Mouse (Mus musculus) ES-Bruce4 (cell line): ENCODE results near the gene Plcb4. TPM values are rescaled to one million over a fixed set of nuclear protein-coding genes. Genes with fewer than 3 reads are reported as not detected.
A peak's percentile ranks its signal among the peaks of the same experiment; 100 is the strongest.

Experiments
- H3K27ac ChIP-seq: 2 replicates; pipeline ENCODE4 v1.5.1; 2012; ENCODE audit warnings: low read length, inconsistent platforms; ENCODE audit not compliant: insufficient read depth
- H3K27me3 ChIP-seq: 2 replicates; pipeline ENCODE4 v1.6.1; 2012; ENCODE audit warnings: mild to moderate bottlenecking, low read length, inconsistent platforms; ENCODE audit not compliant: control insufficient read depth, poor library complexity, insufficient read depth, severe bottlenecking
- H3K36me3 ChIP-seq: 2 replicates; pipeline ENCODE4 v1.6.1; 2012; ENCODE audit warnings: inconsistent platforms, mild to moderate bottlenecking, low read length, moderate library complexity; ENCODE audit not compliant: control insufficient read depth, poor library complexity, insufficient read depth, severe bottlenecking
- H3K4me1 ChIP-seq: one replicate; pipeline ENCODE4 v1.8.1; 2011; ENCODE audit warnings: low read length; ENCODE audit not compliant: control insufficient read depth, insufficient read depth
- H3K4me3 ChIP-seq: 2 replicates; pipeline ENCODE4 v1.5.1; 2011; ENCODE audit warnings: low read depth, mild to moderate bottlenecking, low read length
- H3K9ac ChIP-seq: 2 replicates; pipeline ENCODE4 v1.6.1; 2012; ENCODE audit warnings: low read depth, mild to moderate bottlenecking, inconsistent platforms; ENCODE audit not compliant: poor library complexity, severe bottlenecking
- H3K9me3 ChIP-seq: replicated peaks from 2 replicates; pipeline ENCODE4 v1.6.1; 2012; ENCODE audit warnings: mild to moderate bottlenecking, low read length, inconsistent platforms; ENCODE audit not compliant: control insufficient read depth, poor library complexity, insufficient read depth, severe bottlenecking
- CTCF ChIP-seq: IDR thresholded peaks from one replicate; pipeline ENCODE4 v1.8.1; 2011; ENCODE audit warnings: low read depth, low read length
- EP300 ChIP-seq: IDR thresholded peaks from 2 replicates; pipeline ENCODE4 v1.6.1; 2011; ENCODE audit warnings: low read depth, low read length; ENCODE audit not compliant: insufficient read depth
- POLR2A ChIP-seq: IDR thresholded peaks from one replicate; pipeline ENCODE4 v1.8.1; 2011; ENCODE audit warnings: low read length; ENCODE audit not compliant: insufficient read depth
- polyA plus RNA-seq: library from polyadenylated mRNA; stranded (reverse); fragments of >200 nt; gene quantifications from 2 replicates; pipeline ENCODE4 v1.2.4, GENCODE M21; 2011; ENCODE audit warnings: low read depth; ENCODE audit not compliant: missing spikeins, insufficient read depth, insufficient read length

Plcb4 gene
- polyA plus RNA-seq, 1 experiment, result 19.3 TPM

GRCm38 (mm10) chr2:135637227-135637626, 21.6 kb upstream of the Plcb4 start:
- no peak for TF ChIP-seq CTCF
- no peak for TF ChIP-seq POLR2A
- no peak for TF ChIP-seq EP300
- no peak overlapping the region for H3K27ac ChIP-seq
- H3K27me3 ChIP-seq, result no peaks in the 10 kb centered on the region; the same call in 1 of the 2 replicates
- H3K9ac ChIP-seq, result no peak overlapping the region
- no peaks in the 10 kb centered on the region for H3K9me3 ChIP-seq
- no peak overlapping the region for H3K4me3 ChIP-seq
- H3K4me1 ChIP-seq, result no peaks in the 10 kb centered on the region
- H3K36me3 ChIP-seq, result no peaks in the 10 kb centered on the region

DNA sequence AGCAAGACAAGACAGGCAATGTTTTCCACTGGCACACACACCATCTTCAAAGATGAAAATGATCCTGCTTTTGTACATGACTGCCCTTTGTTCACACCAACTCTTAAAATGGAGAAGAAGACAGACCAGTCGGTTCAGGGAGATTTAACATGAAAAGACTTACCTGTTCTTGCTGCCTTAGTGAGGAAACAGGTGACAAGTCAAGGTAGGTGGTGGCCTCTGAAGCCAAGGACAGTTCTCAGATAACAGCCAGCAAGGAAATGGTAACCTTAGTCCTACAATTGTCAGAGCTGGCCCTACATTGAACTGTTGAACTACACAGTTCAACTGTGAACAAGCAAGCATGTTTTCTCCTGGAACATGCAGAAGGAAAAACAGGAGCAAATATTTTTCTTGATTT, 17.8 kb upstream of the Plcb4 start:
- Histone ChIP-seq H3K27ac (no peak overlapping the region), H3K4me1 (no peaks in the 10 kb centered on the region), H3K4me3 (no peak overlapping the region), H3K27me3 (no peaks in the 10 kb centered on the region), H3K9me3 (peaks cover 6% of the 10 kb centered on the region; the same call in 1 of the 2 replicates), H3K9ac (no peak overlapping the region), H3K36me3 (no peaks in the 10 kb centered on the region)
- TF ChIP-seq EP300 (no peak), POLR2A (no peak), CTCF (no peak)

DNA sequence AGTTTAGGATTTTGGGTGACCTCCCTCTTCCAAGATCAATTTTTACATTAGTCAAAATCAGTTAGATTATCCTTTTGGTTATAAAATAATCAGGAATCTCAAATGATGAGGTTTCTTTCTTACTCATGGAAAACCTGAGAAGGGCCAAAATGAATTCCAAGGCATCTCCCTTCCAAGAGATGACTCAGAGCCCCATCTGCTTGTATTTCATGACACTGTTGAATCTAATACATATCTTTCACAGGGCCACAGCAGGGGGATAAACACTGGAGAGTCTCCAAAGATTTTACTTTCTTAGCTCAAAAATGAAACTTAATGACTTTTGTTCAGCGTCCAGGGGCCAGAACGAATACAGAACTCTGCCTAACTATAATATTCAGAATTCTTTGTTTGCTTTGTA, 17.2 kb upstream of the Plcb4 start:
- Histone ChIP-seq H3K9ac (no peak overlapping the region), H3K27ac (no peak overlapping the region), H3K27me3 (no peaks in the 10 kb centered on the region), H3K4me1 (no peaks in the 10 kb centered on the region), H3K9me3 (peaks cover 6% of the 10 kb centered on the region; the same call in 1 of the 2 replicates), H3K4me3 (no peak overlapping the region), H3K36me3 (no peaks in the 10 kb centered on the region)
- TF ChIP-seq EP300 (no peak), POLR2A (no peak), CTCF (no peak)

DNA sequence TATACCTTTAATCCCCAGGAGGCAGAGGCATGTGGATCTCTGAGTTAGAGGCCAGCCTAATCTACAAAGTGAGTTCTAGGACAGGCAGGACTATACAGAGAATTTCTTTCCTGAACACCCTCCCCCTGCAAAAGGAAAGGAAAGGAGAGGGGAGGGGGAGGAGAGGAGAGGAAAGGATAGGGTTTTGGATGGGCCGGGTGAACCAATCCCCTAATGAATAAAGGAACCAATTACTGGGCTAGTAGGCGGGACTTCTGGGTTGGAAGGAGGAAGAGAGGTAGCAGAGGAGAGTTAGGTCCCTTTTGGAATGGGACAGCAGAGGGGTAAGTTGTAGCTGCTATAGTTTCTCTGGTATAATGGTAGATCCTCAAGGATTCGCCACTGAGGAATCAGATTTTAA, 12.6 kb upstream of the Plcb4 start:
- H3K9me3 ChIP-seq, result peaks cover 25% of the 10 kb centered on the region
- TF ChIP-seq POLR2A (no peak), CTCF (no peak), EP300 (no peak)
- peak overlapping the region; percentile 66 for H3K9ac ChIP-seq
- H3K4me1 ChIP-seq, result no peaks in the 10 kb centered on the region
- H3K4me3 ChIP-seq, result peak overlapping the region; percentile 49; the same call in 1 of the 2 replicates
- no peaks in the 10 kb centered on the region for H3K27me3 ChIP-seq
- H3K27ac ChIP-seq, result no peak overlapping the region
- H3K36me3 ChIP-seq, result peaks cover 22% of the 10 kb centered on the region

- H3K9ac ChIP-seq, result peak overlapping the region; percentile 34
- H3K27ac ChIP-seq, result 0 out of 2 replicates have a peak overlapping the region, but pooled peaks have one; percentile 4
- peaks cover 25% of the 10 kb centered on the region for H3K9me3 ChIP-seq
- H3K4me1 ChIP-seq, result no peaks in the 10 kb centered on the region
- TF ChIP-seq EP300 (no peak), CTCF (no peak), POLR2A (no peak)
- peak overlapping the region; percentile 49 for H3K4me3 ChIP-seq
- peaks cover 22% of the 10 kb centered on the region for H3K36me3 ChIP-seq
- H3K27me3 ChIP-seq, result no peaks in the 10 kb centered on the region
These were observed 12.2 kb upstream of the Plcb4 start for GRCm38 (mm10) chr2:135646654-135647053.

DNA sequence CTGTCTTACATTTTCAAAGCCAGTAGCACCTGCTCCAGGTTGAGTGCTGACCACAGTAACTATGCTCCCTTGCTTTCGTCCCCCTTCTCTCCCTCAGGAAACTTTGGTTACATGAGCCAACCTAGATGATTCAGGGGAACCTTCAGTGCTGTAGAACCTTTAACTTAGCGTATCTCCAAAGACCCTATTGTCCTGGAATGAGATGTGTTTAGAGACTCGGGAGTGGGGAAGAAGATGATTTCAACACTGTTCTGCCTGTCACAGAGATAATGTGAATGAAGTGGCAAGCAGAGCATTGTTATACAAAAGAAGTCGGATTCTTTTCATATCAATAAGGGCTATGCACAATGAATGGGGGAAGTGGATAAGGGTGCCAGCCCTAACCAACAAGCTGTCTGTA, 10.8 kb upstream of the Plcb4 start:
- Histone ChIP-seq H3K9me3 (peaks cover 26% of the 10 kb centered on the region), H3K4me1 (no peaks in the 10 kb centered on the region), H3K4me3 (no peak overlapping the region), H3K36me3 (peaks cover 22% of the 10 kb centered on the region), H3K27ac (peak overlapping the region; percentile 51; the same call in 1 of the 2 replicates), H3K27me3 (no peaks in the 10 kb centered on the region), H3K9ac (no peak overlapping the region)
- TF ChIP-seq CTCF (no peak), POLR2A (no peak), EP300 (no peak)
